Mouse (Mus musculus) kidney, embryonic 15.5 days (tissue): Measurements from ENCODE around the gene Mapk8ip2. TPM values are rescaled to one million over a fixed set of nuclear protein-coding genes. Genes with fewer than 3 reads are reported as not detected.

ENCODE experiments used
- ATAC-seq: fragments of 200-750 bp; cut with Nextera tagmentation; replicated peaks from 2 replicates; pipeline ENCODE4 v1.8.0; 2017; ENCODE audit warnings: moderate TSS enrichment; ENCODE audit not compliant: low FRiP score
- H3K27ac ChIP-seq: fragments of 300-500 bp; sonication (generic); 2 replicates; pipeline ENCODE4 v1.5.1; 2015; ENCODE audit warnings: mild to moderate bottlenecking, inconsistent platforms
- H3K27me3 ChIP-seq: fragments of 300-500 bp; sonication (generic); 2 replicates; pipeline ENCODE4 v1.6.1; 2015; ENCODE audit warnings: inconsistent platforms
- H3K36me3 ChIP-seq: fragments of 300-500 bp; sonication (generic); 2 replicates; pipeline ENCODE4 v1.6.1; 2015; ENCODE audit warnings: inconsistent platforms
- H3K4me1 ChIP-seq: fragments of 300-500 bp; sonication (generic); 2 replicates; pipeline ENCODE4 v1.6.1; 2015; ENCODE audit warnings: inconsistent platforms
- H3K4me2 ChIP-seq: fragments of 300-500 bp; sonication (generic); 2 replicates; pipeline ENCODE4 v1.6.1; 2015; ENCODE audit warnings: moderate library complexity, mild to moderate bottlenecking, inconsistent platforms
- H3K4me3 ChIP-seq: fragments of 300-500 bp; sonication (generic); replicated peaks from 2 replicates; pipeline ENCODE4 v1.5.1; 2015; ENCODE audit warnings: mild to moderate bottlenecking, inconsistent platforms
- H3K9ac ChIP-seq: fragments of 300-500 bp; sonication (generic); 2 replicates; pipeline ENCODE4 v1.6.1; 2015; ENCODE audit warnings: mild to moderate bottlenecking, inconsistent platforms
- H3K9me3 ChIP-seq: fragments of 300-500 bp; sonication (generic); replicated peaks from 2 replicates; pipeline ENCODE4 v1.6.1; 2016; ENCODE audit warnings: inconsistent platforms
- WGBS: fragments of 180-500 bp; shearing (Covaris S2); methylation state at CpG from one replicate; pipeline ENCODE4 v1.1.7; 2015; ENCODE audit warnings: mixed read lengths; 5-methylcytosine and 5-hydroxymethylcytosine counted together
- polyA plus RNA-seq: library from polyadenylated mRNA; unstranded; fragments of >200 nt; fragmentation: Nextera tagmentation; extraction: Ambion mirVana; gene quantifications from 2 replicates; pipeline ENCODE4 v1.2.1, GENCODE M21; 2015

Gene Mapk8ip2
- polyA plus RNA-seq, 1 experiment from 2014 or later: 1.7 TPM

GRCm38 (mm10) chr15:89496841-89497240, 43.1 kb downstream of the Mapk8ip2 start:
- H3K27ac ChIP-seq: peak overlapping the region; percentile 18
- no peak overlapping the region for H3K4me2 ChIP-seq
- peaks cover 31% of the 10 kb centered on the region for H3K4me1 ChIP-seq
- no peaks in the 10 kb centered on the region for H3K9me3 ChIP-seq
- ATAC-seq: no peak
- no peak overlapping the region for H3K4me3 ChIP-seq
- WGBS: 37% methylated on average over 2 of the region's 2 CpGs
- H3K9ac ChIP-seq: no peak overlapping the region
- H3K27me3 ChIP-seq: peaks cover 43% of the 10 kb centered on the region
- H3K36me3 ChIP-seq: no peaks in the 10 kb centered on the region

GRCm38 (mm10) chr15:89497391-89498048, 43.8 kb downstream of the Mapk8ip2 start:
- peak overlapping the region; percentile 62 for H3K4me3 ChIP-seq

GRCm38 (mm10) chr15:89498049-89498960, 44.6 kb downstream of the Mapk8ip2 start:
- H3K9me3 ChIP-seq: no peaks in the 10 kb centered on the region
- peak overlapping the region; percentile 92 for H3K4me2 ChIP-seq
- H3K9ac ChIP-seq: peak overlapping the region; percentile 69
- H3K27ac ChIP-seq: peak overlapping the region; percentile 64
- H3K27me3 ChIP-seq: peaks cover 43% of the 10 kb centered on the region
- 2% methylated on average over 41 of the region's 41 CpGs for WGBS
- 0 out of 2 replicates have a peak, but pooled peaks have one; percentile 5 for ATAC-seq
- peak overlapping the region; percentile 62 for H3K4me3 ChIP-seq
- peaks cover 31% of the 10 kb centered on the region for H3K4me1 ChIP-seq
- no peaks in the 10 kb centered on the region for H3K36me3 ChIP-seq

More at GRCm38 (mm10) chr15:89497391-89498048, 43.8 kb downstream of the Mapk8ip2 start:
- Histone ChIP-seq H3K27me3 (peaks cover 43% of the 10 kb centered on the region), H3K9ac (no peak overlapping the region), H3K27ac (peak overlapping the region; percentile 64), H3K9me3 (no peaks in the 10 kb centered on the region), H3K4me1 (peaks cover 31% of the 10 kb centered on the region), H3K4me2 (0 out of 2 replicates have a peak overlapping the region, but pooled peaks have one; percentile 10), H3K36me3 (no peaks in the 10 kb centered on the region)
- WGBS: 24% methylated on average over 4 of the region's 4 CpGs
- ATAC-seq: peak; percentile 8; the same call in 1 of the 2 replicates

GRCm38 (mm10) chr15:89498961-89499688, 45.4 kb downstream of the Mapk8ip2 start, which contains the start of gene Shank3:
TSS of gene Shank3 (plus strand) at chr15:89499623.
- H3K27me3 ChIP-seq: peaks cover 43% of the 10 kb centered on the region
- no peaks in the 10 kb centered on the region for H3K9me3 ChIP-seq
- peak within 1 kb of the TSS; percentile 92 for H3K4me2 ChIP-seq
- H3K4me3 ChIP-seq: peak within 1 kb of the TSS; percentile 62
- peak; percentile 40 for ATAC-seq
- H3K9ac ChIP-seq: peak within 1 kb of the TSS; percentile 69
- under 1% methylated on average over 40 of the region's 72 CpGs for WGBS
- peaks cover 31% of the 10 kb centered on the region for H3K4me1 ChIP-seq
- no peaks in the 10 kb centered on the region for H3K36me3 ChIP-seq
- H3K27ac ChIP-seq: peak within 1 kb of the TSS; percentile 64

- WGBS: under 1% methylated on average over 47 of the region's 60 CpGs
- peaks cover 31% of the 10 kb centered on the region for H3K4me1 ChIP-seq
- H3K9ac ChIP-seq: peak overlapping the region; percentile 69
- ATAC-seq: peak; percentile 81
- peaks cover 43% of the 10 kb centered on the region for H3K27me3 ChIP-seq
- peak overlapping the region; percentile 62 for H3K4me3 ChIP-seq
- H3K36me3 ChIP-seq: no peaks in the 10 kb centered on the region
- H3K4me2 ChIP-seq: peak overlapping the region; percentile 92
- no peaks in the 10 kb centered on the region for H3K9me3 ChIP-seq
- H3K27ac ChIP-seq: 0 out of 2 replicates have a peak overlapping the region, but pooled peaks have one; percentile 18
These were observed 46.1 kb downstream of the Mapk8ip2 start for GRCm38 (mm10) chr15:89499784-89500220.

- peak; percentile 63 for ATAC-seq
- Histone ChIP-seq H3K4me3 (peak overlapping the region; percentile 62), H3K4me2 (peak overlapping the region; percentile 92), H3K9me3 (no peaks in the 10 kb centered on the region), H3K4me1 (peaks cover 31% of the 10 kb centered on the region), H3K27me3 (peaks cover 43% of the 10 kb centered on the region), H3K9ac (peak overlapping the region; percentile 69), H3K27ac (0 out of 2 replicates have a peak overlapping the region, but pooled peaks have one; percentile 18), H3K36me3 (no peaks in the 10 kb centered on the region)
- 2% methylated on average over 34 of the region's 35 CpGs for WGBS
These were observed 46.6 kb downstream of the Mapk8ip2 start for GRCm38 (mm10) chr15:89500221-89500791.

GRCm38 (mm10) chr15:89501321-89501720, 47.6 kb downstream of the Mapk8ip2 start:
- Histone ChIP-seq H3K27me3 (peaks cover 38% of the 10 kb centered on the region), H3K36me3 (no peaks in the 10 kb centered on the region), H3K9me3 (no peaks in the 10 kb centered on the region), H3K4me1 (peaks cover 31% of the 10 kb centered on the region), H3K9ac (no peak overlapping the region), H3K4me2 (peak overlapping the region; percentile 92), H3K4me3 (peak overlapping the region; percentile 62; the same call in 1 of the 2 replicates), H3K27ac (no peak overlapping the region)
- 78% methylated on average over 3 of the region's 3 CpGs for WGBS
- no peak for ATAC-seq

- Histone ChIP-seq H3K36me3 (0 out of 2 replicates have a peak, but pooled peaks cover 6% of the 10 kb centered on the region), H3K4me2 (no peak overlapping the region), H3K9ac (no peak overlapping the region), H3K27ac (no peak overlapping the region), H3K27me3 (peaks cover 16% of the 10 kb centered on the region), H3K4me3 (no peak overlapping the region), H3K9me3 (no peaks in the 10 kb centered on the region), H3K4me1 (peaks cover 9% of the 10 kb centered on the region)
- WGBS: 92% methylated on average over 9 of the region's 9 CpGs
- ATAC-seq: no peak
These were observed 51.1 kb downstream of the Mapk8ip2 start for GRCm38 (mm10) chr15:89504838-89505237.

GRCm38 (mm10) chr15:89507751-89508150, 54.0 kb downstream of the Mapk8ip2 start:
- no peak for ATAC-seq

GRCm38 (mm10) chr15:89512679-89513078, 59.0 kb downstream of the Mapk8ip2 start:
- Histone ChIP-seq H3K27ac (no peak overlapping the region), H3K4me3 (no peak overlapping the region), H3K4me2 (no peak overlapping the region), H3K9ac (no peak overlapping the region), H3K4me1 (no peaks in the 10 kb centered on the region), H3K36me3 (no peaks in the 10 kb centered on the region), H3K27me3 (no peaks in the 10 kb centered on the region), H3K9me3 (no peaks in the 10 kb centered on the region)
- no peak for ATAC-seq
- WGBS: 78% methylated on average over 4 of the region's 4 CpGs

More at GRCm38 (mm10) chr15:89507751-89508150, 54.0 kb downstream of the Mapk8ip2 start:
- Histone ChIP-seq H3K27me3 (no peaks in the 10 kb centered on the region), H3K4me2 (no peak overlapping the region), H3K9me3 (no peaks in the 10 kb centered on the region), H3K36me3 (0 out of 2 replicates have a peak, but pooled peaks cover 6% of the 10 kb centered on the region), H3K9ac (no peak overlapping the region), H3K4me1 (no peaks in the 10 kb centered on the region), H3K4me3 (no peak overlapping the region), H3K27ac (no peak overlapping the region)
- WGBS: 86% methylated on average over 8 of the region's 8 CpGs
